Mouse (Mus musculus) stomach, postnatal 0 days (tissue): ENCODE data around the gene Gipc2. TPM values are rescaled to one million over a fixed set of nuclear protein-coding genes. Genes with fewer than 3 reads are reported as not detected.

Experiments used
- ATAC-seq: fragments of 200-750 bp; cut with Nextera tagmentation; 2 replicates; pipeline ENCODE4 v1.8.0; 2017; ENCODE audit not compliant: low FRiP score, low TSS enrichment
- DNase-seq: peaks from one replicate; pipeline ENCODE4 v3.0.0-alpha.2; 2016; ENCODE audit warnings: low spot score
- H3K27ac ChIP-seq: fragments of 300-500 bp; sonication (generic); replicated peaks from 2 replicates; pipeline ENCODE4 v1.5.1; 2014; ENCODE audit warnings: mild to moderate bottlenecking, control low read depth
- H3K27me3 ChIP-seq: fragments of 300-500 bp; sonication (generic); 2 replicates; pipeline ENCODE4 v1.6.1; 2014; ENCODE audit warnings: low read length; ENCODE audit not compliant: control insufficient read depth, insufficient read depth
- H3K36me3 ChIP-seq: fragments of 300-500 bp; sonication (generic); 2 replicates; pipeline ENCODE4 v1.6.1; 2014; ENCODE audit warnings: low read length, mixed read lengths; ENCODE audit not compliant: control insufficient read depth, insufficient read depth
- H3K4me1 ChIP-seq: fragments of 300-500 bp; sonication (generic); replicated peaks from 2 replicates; pipeline ENCODE4 v1.6.1; 2014; ENCODE audit warnings: antibody characterized with exemption; ENCODE audit not compliant: control insufficient read depth, insufficient read depth
- H3K4me2 ChIP-seq: fragments of 300-500 bp; sonication (generic); replicated peaks from 2 replicates; pipeline ENCODE4 v1.6.1; 2014; ENCODE audit warnings: low read depth, mild to moderate bottlenecking, control low read depth, moderate library complexity
- H3K4me3 ChIP-seq: fragments of 300-500 bp; sonication (generic); 2 replicates; pipeline ENCODE4 v1.5.1; 2014; ENCODE audit warnings: low read depth, low read length, control low read depth
- H3K9ac ChIP-seq: fragments of 300-500 bp; sonication (generic); 2 replicates; pipeline ENCODE4 v1.6.1; 2014; ENCODE audit warnings: mild to moderate bottlenecking, low read length, control low read depth, mixed read lengths
- H3K9me3 ChIP-seq: fragments of 300-500 bp; sonication (generic); 2 replicates; pipeline ENCODE4 v1.6.1; 2016; ENCODE audit warnings: low read length; ENCODE audit not compliant: control insufficient read depth
- CTCF ChIP-seq: IDR thresholded peaks from 2 replicates; pipeline ENCODE4 v1.5.1; 2016; ENCODE audit warnings: antibody characterized with exemption, low read depth, mild to moderate bottlenecking, moderate library complexity
- EP300 ChIP-seq: optimal IDR thresholded peaks from 2 replicates; pipeline ENCODE3; 2016; ENCODE audit warnings: antibody characterized with exemption
- WGBS: fragments of 180-500 bp; shearing (Covaris S2); extraction: QIAGEN DNeasy Blood & Tissue Kit; methylation state at CpG from one replicate; pipeline ENCODE4 v1.1.7; 2014; 5-methylcytosine and 5-hydroxymethylcytosine counted together
- polyA plus RNA-seq: library from polyadenylated mRNA; unstranded; fragments of >200 nt; fragmentation: Nextera tagmentation; extraction: Ambion mirVana; gene quantifications from 2 replicates; pipeline ENCODE4 v1.2.1, GENCODE M21; 2015

Gene Gipc2
- polyA plus RNA-seq, 1 experiment from 2014 or later: 76.1 TPM

GRCm38 (mm10) chr3:152128631-152129030 is 37.4 kb downstream of the Gipc2 start:
- 72% methylated on average over 7 of the region's 7 CpGs for WGBS
- TF ChIP-seq CTCF (no peak), EP300 (no peak)
- Histone ChIP-seq H3K27ac (no peak overlapping the region), H3K36me3 (no peaks in the 10 kb centered on the region), H3K4me2 (no peak overlapping the region), H3K9me3 (no peaks in the 10 kb centered on the region), H3K4me3 (no peak overlapping the region), H3K4me1 (no peaks in the 10 kb centered on the region), H3K27me3 (no peaks in the 10 kb centered on the region), H3K9ac (no peak overlapping the region)
- DNase-seq: peak; percentile 8
- no peak for ATAC-seq

GRCm38 (mm10) chr3:152127144-152127543 is 38.9 kb downstream of the Gipc2 start:
- Histone ChIP-seq H3K4me1 (no peaks in the 10 kb centered on the region), H3K36me3 (no peaks in the 10 kb centered on the region), H3K9me3 (no peaks in the 10 kb centered on the region), H3K9ac (no peak overlapping the region), H3K4me2 (no peak overlapping the region), H3K27ac (no peak overlapping the region), H3K27me3 (no peaks in the 10 kb centered on the region), H3K4me3 (no peak overlapping the region)
- 65% methylated on average over 7 of the region's 7 CpGs for WGBS
- ATAC-seq (no peak), DNase-seq (no peak)
- TF ChIP-seq CTCF (no peak), EP300 (no peak)

GRCm38 (mm10) chr3:152122720-152123119 is 43.3 kb downstream of the Gipc2 start:
- no peak overlapping the region for H3K4me3 ChIP-seq
- TF ChIP-seq EP300: no peak
- no peak for TF ChIP-seq CTCF
- ATAC-seq (peak; percentile 93), DNase-seq (peak; percentile 81)
- no peaks in the 10 kb centered on the region for H3K9me3 ChIP-seq
- peak overlapping the region; percentile 67 for H3K27ac ChIP-seq
- WGBS: 44% methylated on average over 3 of the region's 3 CpGs
- H3K9ac ChIP-seq: no peak overlapping the region
- H3K4me2 ChIP-seq: no peak overlapping the region
- H3K36me3 ChIP-seq: no peaks in the 10 kb centered on the region
- H3K27me3 ChIP-seq: no peaks in the 10 kb centered on the region
- 0 out of 2 replicates have a peak, but pooled peaks cover 3% of the 10 kb centered on the region for H3K4me1 ChIP-seq

GRCm38 (mm10) chr3:152122101-152122500 is 43.9 kb downstream of the Gipc2 start:
- no peaks in the 10 kb centered on the region for H3K27me3 ChIP-seq
- TF ChIP-seq EP300 (no peak), CTCF (no peak)
- ATAC-seq (peak; percentile 80), DNase-seq (peak; percentile 81)
- no peaks in the 10 kb centered on the region for H3K9me3 ChIP-seq
- no peaks in the 10 kb centered on the region for H3K36me3 ChIP-seq
- H3K4me3 ChIP-seq: no peak overlapping the region
- H3K4me1 ChIP-seq: 0 out of 2 replicates have a peak, but pooled peaks cover 3% of the 10 kb centered on the region
- WGBS: 27% methylated on average over 6 of the region's 6 CpGs
- H3K4me2 ChIP-seq: no peak overlapping the region
- peak overlapping the region; percentile 56 for H3K27ac ChIP-seq
- no peak overlapping the region for H3K9ac ChIP-seq

- 71% methylated on average over 11 of the region's 11 CpGs for WGBS
- no peaks in the 10 kb centered on the region for H3K36me3 ChIP-seq
- no peaks in the 10 kb centered on the region for H3K9me3 ChIP-seq
- no peak overlapping the region for H3K4me3 ChIP-seq
- ATAC-seq (no peak), DNase-seq (no peak)
- peak overlapping the region; percentile 56 for H3K27ac ChIP-seq
- no peak overlapping the region for H3K9ac ChIP-seq
- TF ChIP-seq EP300 (no peak), CTCF (no peak)
- no peaks in the 10 kb centered on the region for H3K27me3 ChIP-seq
- H3K4me1 ChIP-seq: 0 out of 2 replicates have a peak, but pooled peaks cover 3% of the 10 kb centered on the region
- no peak overlapping the region for H3K4me2 ChIP-seq
Observed at GRCm38 (mm10) chr3:152121169-152122009, 44.6 kb downstream of the Gipc2 start.

GRCm38 (mm10) chr3:152119987-152120386 is 46.0 kb downstream of the Gipc2 start:
- ATAC-seq (no peak), DNase-seq (peak; percentile 38)
- no peak overlapping the region for H3K4me3 ChIP-seq
- H3K4me1 ChIP-seq: 0 out of 2 replicates have a peak, but pooled peaks cover 3% of the 10 kb centered on the region
- TF ChIP-seq EP300 (no peak), CTCF (no peak)
- H3K9ac ChIP-seq: no peak overlapping the region
- H3K9me3 ChIP-seq: no peaks in the 10 kb centered on the region
- no peak overlapping the region for H3K4me2 ChIP-seq
- WGBS: 30% methylated on average over 4 of the region's 4 CpGs
- no peaks in the 10 kb centered on the region for H3K36me3 ChIP-seq
- peak overlapping the region; percentile 31; the same call in 1 of the 2 replicates for H3K27ac ChIP-seq
- H3K27me3 ChIP-seq: no peaks in the 10 kb centered on the region
